Mouse (Mus musculus) ovary, postnatal 10 days (tissue): ENCODE results near the gene S100a11.
A peak's percentile ranks its signal among the peaks of the same experiment; 100 is the strongest.

Experiments used
- DNase-seq: peaks from one replicate; pipeline ENCODE4 v3.0.0; 2022; ENCODE audit warnings: low spot score

Gene S100a11

GRCm38 (mm10) chr3:93562372-93562771, 42.1 kb downstream of the S100a11 start:
- DNase-seq, result no peak

- DNase-seq, result no peak
These were observed 42.9 kb downstream of the S100a11 start for GRCm38 (mm10) chr3:93563216-93563615.

- no peak for DNase-seq
These were observed 46.6 kb downstream of the S100a11 start for GRCm38 (mm10) chr3:93566892-93567291.

DNA sequence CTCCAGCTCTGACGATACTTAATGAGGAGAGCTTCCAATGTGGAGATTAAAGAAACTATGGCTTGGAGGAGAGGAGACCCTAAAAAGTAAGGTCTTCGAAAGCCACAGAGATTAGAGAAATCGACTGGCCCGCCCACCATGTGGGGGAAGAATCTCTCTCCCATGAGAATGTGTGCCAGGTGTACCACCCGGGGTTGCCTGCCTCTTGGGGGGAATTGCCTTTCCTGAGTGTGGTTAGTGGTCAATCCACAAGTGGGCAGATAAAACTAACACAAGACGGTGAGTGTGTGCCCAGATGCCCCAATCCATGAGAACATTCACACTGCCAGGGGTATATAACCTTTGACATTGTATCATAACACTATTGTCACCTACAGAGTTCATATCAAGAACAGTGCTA, 47.4 kb downstream of the S100a11 start:
- DNase-seq, result no peak

GRCm38 (mm10) chr3:93568428-93569040, 48.2 kb downstream of the S100a11 start:
- DNase-seq, result peak; percentile 23

DNA sequence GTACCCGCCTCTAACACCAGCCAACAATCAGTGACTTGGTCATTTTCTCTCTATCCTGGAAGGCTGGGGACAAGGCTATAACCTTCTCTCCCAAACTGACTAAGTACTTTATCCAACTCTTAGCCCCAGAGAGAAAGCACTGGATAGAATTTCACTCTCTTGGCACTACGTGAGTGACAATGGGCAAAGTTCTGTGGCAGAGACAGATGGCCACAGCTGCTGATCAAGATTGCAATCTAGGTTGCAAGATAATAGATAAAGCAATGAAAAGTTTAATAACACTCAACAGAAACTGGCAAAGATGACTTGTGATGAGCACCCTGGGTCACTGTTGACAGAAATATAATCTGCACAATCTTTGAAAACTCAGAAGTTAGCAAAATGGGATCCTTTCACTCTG, 48.8 kb downstream of the S100a11 start:
- no peak for DNase-seq

DNA sequence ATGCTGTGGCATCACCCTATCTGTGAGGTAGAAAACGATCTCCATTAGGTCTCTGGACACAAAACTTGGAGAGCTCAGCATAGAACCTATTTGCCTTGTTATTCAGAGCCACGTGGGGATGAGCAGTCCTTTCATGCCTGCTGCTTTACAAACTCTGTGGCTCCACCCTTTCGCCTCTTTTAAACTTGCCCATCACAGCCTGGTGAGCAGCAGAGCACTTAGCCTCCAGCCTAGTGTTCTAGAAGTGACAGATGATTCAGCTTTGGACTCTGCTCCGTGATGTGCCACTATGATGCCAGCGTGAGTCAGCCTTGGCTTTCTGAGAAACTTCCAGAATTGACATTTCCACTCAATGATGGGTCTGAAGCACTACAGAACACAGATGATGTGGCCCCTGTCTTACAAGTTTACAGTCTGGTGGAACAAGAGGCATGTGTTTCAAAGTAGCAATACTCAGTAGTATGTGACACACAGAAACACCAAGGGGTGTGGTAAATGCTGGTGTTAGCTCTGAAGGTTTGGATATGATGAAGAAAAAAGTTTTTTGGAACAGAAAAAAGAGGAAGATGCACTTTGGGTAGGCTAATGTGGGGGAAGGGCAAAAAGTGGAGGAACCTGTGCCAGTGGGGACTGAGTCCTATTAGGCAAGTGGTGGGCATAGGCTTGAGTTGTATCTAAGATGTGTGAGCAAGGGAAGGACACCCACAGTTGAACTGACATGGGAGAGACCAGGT, 51.9 kb downstream of the S100a11 start:
- no peak for DNase-seq
